Mouse (Mus musculus): ENCODE results near the gene Cds1.

Cds1 gene

GRCm38 (mm10) chr5:101775262-101775661 lies 10.3 kb downstream of the Cds1 start:
- in situ Hi-C loops (cut with MboI; ENCODE audit: low sequenced_read_pairs): no loop called here

DNA sequence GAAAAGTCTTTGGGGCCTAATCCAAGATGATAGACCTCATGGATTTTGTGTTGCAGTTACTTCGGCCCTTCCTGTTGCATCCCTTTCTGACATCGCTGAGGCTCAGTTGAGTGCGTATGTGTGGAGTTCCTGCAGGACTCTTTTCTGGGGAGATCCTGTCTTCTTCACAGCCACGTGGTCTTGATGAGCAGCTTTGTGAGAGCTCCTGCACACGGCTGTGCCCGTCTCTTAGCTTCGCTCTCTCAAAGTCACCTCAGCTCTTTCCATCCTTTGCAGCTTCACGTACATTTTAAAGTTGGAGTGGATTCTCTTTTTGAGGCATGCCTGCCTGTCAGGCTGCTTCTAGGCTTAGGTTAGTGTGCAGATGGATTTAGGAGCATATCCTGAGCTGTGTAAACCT lies 11.6 kb downstream of the Cds1 start:
- in situ Hi-C loops (cut with MboI; ENCODE audit: low sequenced_read_pairs): no loop called here

DNA sequence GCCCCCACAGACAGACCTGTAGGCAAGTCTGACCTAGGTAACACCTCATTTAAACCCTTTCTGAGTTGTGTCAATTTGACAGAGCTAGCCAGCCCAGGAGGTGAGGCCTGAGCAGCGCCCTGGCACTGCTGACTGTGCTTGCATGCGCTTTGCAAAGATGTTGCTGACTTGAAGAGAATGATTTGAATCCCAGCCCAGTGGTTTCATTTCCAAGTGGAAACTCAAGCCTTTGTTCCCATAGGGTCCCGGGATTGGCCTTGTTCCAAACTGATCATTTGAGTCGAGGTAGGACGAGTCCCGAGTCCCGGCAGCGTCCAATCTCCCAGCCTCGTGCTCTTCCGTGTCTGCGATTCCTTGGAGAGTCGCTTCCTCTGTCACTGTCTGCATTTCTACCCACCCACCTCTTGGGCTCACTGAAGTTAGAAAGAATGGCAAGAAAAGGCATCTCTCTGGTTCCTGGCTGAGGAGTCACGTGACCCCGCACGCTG lies 14.5 kb downstream of the Cds1 start:
- in situ Hi-C loops (cut with MboI; ENCODE audit: low sequenced_read_pairs): no loop called here

DNA sequence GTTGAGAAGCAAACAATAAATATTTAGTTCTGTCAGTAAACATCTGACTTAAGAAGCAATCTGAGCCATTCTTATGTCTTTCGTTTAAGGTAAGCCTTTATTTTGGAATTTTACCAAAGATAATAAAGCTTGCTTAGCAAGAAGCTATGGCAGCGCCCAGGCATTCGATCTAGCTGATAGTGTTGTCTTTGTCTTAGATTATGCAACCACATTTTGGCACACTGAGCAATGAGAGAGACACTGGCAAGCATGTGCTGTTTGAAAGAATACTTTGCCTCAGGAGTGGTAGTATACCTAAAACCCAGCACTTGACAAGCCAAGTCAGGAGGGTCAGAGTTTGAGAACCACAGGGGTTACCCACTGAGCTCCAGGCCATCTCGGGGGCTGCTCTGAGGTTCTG lies 16.0 kb downstream of the Cds1 start:
- in situ Hi-C loops (cut with MboI; ENCODE audit: low sequenced_read_pairs): no loop called here

DNA sequence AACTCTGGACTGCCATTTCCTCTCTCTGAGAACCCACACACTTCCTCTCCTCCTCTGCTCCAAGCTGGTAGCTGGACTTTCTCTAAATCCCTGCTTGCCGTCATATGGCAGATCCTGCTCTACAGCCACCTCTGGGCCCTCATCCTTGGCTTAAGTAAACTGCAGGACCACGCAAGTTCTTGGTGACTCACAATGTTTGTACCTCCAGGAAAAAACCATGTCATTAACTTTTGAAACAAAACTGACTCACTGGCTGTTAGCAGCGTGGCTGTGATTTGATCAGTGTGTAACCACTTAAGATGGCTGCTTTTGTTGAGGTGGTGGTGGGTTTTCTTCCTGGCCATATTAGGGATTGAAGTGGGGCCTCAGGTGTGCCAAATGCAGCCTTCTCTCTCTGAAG lies 19.4 kb downstream of the Cds1 start:
- in situ Hi-C loops (cut with MboI; ENCODE audit: low sequenced_read_pairs): no loop called here

DNA sequence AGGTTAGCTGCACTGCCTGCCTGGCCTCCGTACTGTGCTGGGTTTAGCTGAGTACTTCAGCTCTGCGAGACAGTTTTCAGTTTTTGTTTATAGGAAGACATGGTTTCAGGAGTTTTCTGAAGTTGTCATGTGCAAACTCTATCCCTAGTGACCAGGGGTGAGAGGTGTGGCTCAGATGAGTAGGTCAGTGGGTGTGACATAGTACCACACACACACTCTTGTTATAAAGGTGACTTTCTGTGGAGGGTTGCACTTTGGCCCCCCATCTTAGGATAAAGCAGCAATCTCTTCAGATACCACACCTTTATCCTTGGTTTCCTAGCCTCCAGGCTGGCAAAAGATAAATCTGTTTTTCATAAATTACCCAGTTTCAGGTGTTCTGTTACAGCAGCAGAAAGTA lies 19.9 kb downstream of the Cds1 start:
- in situ Hi-C loops (cut with MboI; ENCODE audit: low sequenced_read_pairs): no loop called here

DNA sequence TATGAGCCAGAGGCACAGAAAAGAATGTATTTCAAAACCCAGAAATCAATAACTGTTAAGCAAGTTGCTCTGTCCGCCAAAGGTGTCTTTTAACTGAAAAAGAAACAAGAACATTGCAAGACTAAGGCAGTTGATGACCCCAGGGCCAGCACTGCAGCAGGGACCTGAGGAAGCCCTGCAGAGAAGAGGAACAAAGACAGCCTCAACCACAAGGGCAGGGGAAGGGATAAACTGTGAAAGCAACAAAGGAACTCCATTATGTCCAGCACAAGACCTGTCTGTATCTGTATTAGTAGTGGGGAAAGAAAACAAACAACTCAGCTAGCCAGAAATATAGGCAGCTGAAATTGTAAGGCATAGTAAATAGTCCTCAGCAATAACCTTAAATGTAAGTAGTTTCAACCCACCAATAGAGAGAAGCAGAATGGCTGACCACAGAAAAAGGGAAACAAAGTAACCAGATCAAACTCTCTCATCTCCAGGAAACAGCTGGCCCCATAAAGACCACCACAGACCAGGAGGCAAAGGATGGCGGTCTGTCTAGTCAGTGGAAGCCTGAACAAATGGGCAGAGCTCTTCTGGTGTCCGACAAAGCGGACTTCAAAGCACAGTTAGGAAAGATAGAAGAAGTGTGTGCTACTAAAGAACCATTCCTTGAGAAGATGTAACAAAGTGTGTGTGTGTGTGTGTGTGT lies 21.1 kb downstream of the Cds1 start:
- in situ Hi-C loops (cut with MboI; ENCODE audit: low sequenced_read_pairs): no loop called here

- in situ Hi-C loops (cut with MboI; ENCODE audit: low sequenced_read_pairs): no loop called here
These were observed 24.8 kb downstream of the Cds1 start for GRCm38 (mm10) chr5:101789770-101790169.

DNA sequence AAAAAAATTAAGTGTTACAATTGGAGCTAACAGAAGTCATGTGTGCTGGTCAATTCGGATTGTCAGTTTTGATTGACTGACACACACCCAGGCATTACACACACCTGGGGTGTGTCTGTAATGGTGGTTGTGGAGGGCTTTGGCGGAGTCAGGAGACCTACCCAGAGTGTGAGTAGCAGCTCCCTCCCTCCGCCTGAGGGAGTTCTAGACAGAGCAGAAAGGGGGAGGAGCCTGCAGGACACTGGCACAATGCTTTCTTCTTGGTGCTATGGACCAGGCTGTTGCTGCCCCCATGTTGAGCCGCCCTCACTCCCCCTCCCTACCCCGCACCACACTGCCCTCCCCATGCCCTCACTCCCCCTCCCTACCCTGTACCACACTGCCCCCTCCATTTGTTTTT lies 25.6 kb downstream of the Cds1 start:
- in situ Hi-C loops (cut with MboI; ENCODE audit: low sequenced_read_pairs): no loop called here

DNA sequence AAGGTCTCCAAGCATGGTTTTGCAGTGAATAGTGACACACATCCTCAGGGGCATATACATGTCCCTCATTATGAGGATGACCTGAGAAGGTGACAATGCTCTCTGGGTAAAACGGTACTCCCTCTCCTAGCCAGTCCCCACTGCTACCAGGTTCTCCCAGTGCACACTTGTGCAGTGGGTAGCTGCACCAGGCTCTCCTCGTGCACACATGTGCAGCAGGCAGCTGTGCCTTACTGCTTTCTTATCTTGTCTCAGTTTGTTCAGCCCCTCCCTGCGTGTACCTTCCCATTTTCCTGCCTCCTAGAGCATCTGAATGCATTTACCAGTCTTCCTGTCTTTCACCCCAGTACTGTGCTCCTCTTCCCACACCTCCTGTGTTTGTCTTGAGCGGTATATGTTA lies 27.7 kb downstream of the Cds1 start:
- in situ Hi-C loops (cut with MboI; ENCODE audit: low sequenced_read_pairs): no loop called here

- in situ Hi-C loops (cut with MboI; ENCODE audit: low sequenced_read_pairs): no loop called here
These were observed 37.0 kb downstream of the Cds1 start for GRCm38 (mm10) chr5:101801891-101802290.

DNA sequence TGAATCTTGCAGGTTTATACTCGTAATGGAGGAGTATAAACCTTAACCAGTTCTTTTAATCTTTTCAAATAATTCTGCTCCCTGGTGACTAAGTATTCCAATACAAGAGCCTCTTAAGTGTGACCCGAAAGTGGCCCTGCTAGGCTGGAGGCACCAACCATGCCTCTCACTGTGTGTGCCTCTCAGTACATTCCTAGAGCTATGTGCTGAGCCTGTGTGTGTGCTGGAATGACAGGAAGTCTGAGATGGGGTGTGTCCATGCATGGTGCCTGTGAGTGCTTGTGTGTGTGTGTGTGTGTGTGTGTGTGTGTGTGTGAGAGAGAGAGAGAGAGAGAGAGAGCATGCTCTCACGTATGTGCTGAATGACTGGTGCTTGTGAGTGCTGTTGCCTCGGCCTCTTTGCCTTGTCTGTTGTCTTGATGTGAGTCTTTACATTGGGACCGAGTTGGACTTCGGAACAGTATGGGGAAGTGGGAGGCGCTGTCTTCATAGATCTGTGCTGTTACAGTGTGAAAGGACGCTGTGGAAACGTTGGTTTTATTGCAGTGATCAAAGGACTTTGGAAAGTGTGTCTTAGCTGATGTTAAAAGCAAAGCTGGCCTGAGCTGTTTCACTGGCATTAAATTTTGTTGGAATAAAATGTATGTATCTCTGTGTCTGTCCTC lies 37.6 kb downstream of the Cds1 start:
- in situ Hi-C loops (cut with MboI; ENCODE audit: low sequenced_read_pairs): no loop called here

- in situ Hi-C loops (cut with MboI; ENCODE audit: low sequenced_read_pairs): no loop called here
These were observed 46.6 kb downstream of the Cds1 start for GRCm38 (mm10) chr5:101811296-101812169.

DNA sequence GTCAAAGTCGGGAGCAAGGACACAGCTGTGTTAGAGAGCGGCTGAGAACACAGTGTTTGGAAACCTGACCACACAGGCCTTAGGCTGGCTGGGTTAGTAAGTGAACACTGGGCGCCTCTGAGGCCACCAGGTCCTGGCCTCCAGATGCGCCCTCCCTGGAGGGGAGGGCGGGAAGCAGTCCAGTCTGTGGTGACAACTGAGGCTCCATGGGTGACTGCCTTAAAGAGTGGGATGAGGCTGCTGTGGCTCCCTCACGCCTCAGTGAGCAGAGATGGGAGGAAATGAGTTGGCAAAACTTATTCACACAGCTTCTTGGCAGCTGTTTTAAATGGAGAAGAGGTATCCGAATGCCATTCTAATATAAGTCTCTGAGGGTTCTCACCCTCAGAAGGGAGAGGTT lies 51.9 kb downstream of the Cds1 start:
- in situ Hi-C loops (cut with MboI; ENCODE audit: low sequenced_read_pairs): no loop called here

DNA sequence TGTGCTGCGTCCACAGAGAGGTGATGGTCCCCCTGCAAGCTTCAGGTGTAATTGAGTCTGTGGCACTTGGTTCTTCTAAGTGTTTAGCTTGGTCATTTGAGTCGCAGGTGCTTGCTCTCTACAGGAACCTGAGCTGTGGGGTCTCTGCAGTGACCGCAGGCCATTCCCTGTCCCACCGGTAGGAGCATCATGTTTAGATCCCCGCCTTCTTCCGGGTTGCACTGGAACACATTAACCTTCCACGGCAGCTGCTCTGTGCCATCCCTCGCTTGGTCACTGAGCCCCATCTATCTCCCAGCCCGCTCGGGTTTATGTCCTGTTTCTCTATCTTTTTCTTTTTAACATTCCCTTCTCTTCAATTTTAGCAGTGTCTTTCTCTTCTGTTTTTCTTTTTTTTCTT lies 54.3 kb downstream of the Cds1 start:
- in situ Hi-C loops (cut with MboI; ENCODE audit: low sequenced_read_pairs): no loop called here

GRCm38 (mm10) chr5:101819844-101820243 lies 54.9 kb downstream of the Cds1 start:
- in situ Hi-C loops (cut with MboI; ENCODE audit: low sequenced_read_pairs): no loop called here

DNA sequence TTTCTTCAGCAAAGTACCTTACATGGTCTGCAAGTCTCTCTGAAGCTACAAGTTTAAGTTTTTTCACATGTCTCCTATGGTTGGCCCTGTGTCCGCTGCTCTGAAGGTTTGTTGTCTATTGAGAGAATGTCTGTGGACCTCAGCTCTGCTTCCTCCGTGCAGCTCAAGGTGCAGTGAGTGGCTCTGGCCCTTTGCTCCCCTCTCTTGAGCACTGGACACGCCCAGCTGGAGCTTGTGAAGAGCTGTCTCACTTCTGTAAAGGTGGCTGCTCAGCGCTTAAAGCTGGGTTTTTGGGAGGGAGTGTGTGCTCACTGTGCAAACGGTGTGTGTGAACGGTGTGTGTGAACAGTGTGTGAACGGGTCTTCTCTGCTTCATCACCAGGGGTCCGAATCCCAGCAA lies 56.1 kb downstream of the Cds1 start:
- in situ Hi-C loops (cut with MboI; ENCODE audit: low sequenced_read_pairs): no loop called here

GRCm38 (mm10) chr5:101821491-101822310 lies 56.8 kb downstream of the Cds1 start:
- in situ Hi-C loops (cut with MboI; ENCODE audit: low sequenced_read_pairs): no loop called here

- in situ Hi-C loops (cut with MboI; ENCODE audit: low sequenced_read_pairs): no loop called here
These were observed 57.4 kb downstream of the Cds1 start for GRCm38 (mm10) chr5:101822311-101822670.

- in situ Hi-C loops (cut with MboI; ENCODE audit: low sequenced_read_pairs): no loop called here
These were observed 60.4 kb downstream of the Cds1 start for GRCm38 (mm10) chr5:101825111-101825911.
